Mouse (Mus musculus) embryonic fibroblast, embryonic 13.5 days (primary cell): ENCODE results near the gene Spata2l.

Experiments
- CTCF ChIP-seq: IDR thresholded peaks from 2 replicates; pipeline ENCODE4 v1.5.1; 2011; ENCODE audit warnings: mild to moderate bottlenecking, control low read depth, low read length, moderate library complexity, borderline replicate concordance; ENCODE audit not compliant: insufficient read depth
- POLR2A ChIP-seq: IDR thresholded peaks from 2 replicates; pipeline ENCODE4 v1.6.1; 2011; ENCODE audit warnings: low read depth, mild to moderate bottlenecking, control low read depth, low read length, moderate library complexity

GRCm38 (mm10) chr8:123275096-123275495 lies 39.1 kb upstream of the Spata2l start:
- no peak for TF ChIP-seq POLR2A
- no peak for TF ChIP-seq CTCF
